Mouse (Mus musculus): ENCODE data around the gene C1s2.
"Not testable (repeated sequence)": the region's sequence is repeated elsewhere in the genome, so short reads cannot be mapped to it uniquely, and the experiment has no call there.

- not testable (repeated sequence) for TF ChIP-seq CTCF (IDR thresholded peaks at IDR 0.05; ENCODE audit: insufficient read depth, low read length); POLR2A (IDR thresholded peaks at IDR 0.05; ENCODE audit: borderline replicate concordance, extremely low read depth, low read depth, low read length)
Observed at GRCm38 (mm10) chr6:124682291-124682690, 46.4 kb upstream of the C1s2 start.

Measured in lung, adult 2 months (tissue).